Mouse (Mus musculus) G1E-ER4 (cell line): ENCODE data around the gene Nos3. TPM values are rescaled to one million over a fixed set of nuclear protein-coding genes. Genes with fewer than 3 reads are reported as not detected.

Experiments used
- GATA1 ChIP-seq: IDR thresholded peaks from one replicate; pipeline ENCODE4 v1.8.0; 2012; ENCODE audit warnings: low read length, inconsistent platforms
- polyA plus RNA-seq: library from polyadenylated mRNA; stranded (reverse); fragments of >175 nt; gene quantifications from 2 replicates; pipeline ENCODE4 v1.2.3, GENCODE M21; 2012

Nos3 gene
- polyA plus RNA-seq, 1 experiment: 0.06 TPM

- no peak for TF ChIP-seq GATA1
Observed at GRCm38 (mm10) chr5:24356764-24357163, 7.8 kb upstream of the Nos3 start.

GRCm38 (mm10) chr5:24357461-24357860, 7.1 kb upstream of the Nos3 start:
- TF ChIP-seq GATA1: no peak

- TF ChIP-seq GATA1: no peak
Observed at GRCm38 (mm10) chr5:24360792-24361454, 3.7 kb upstream of the Nos3 start.

- no peak for TF ChIP-seq GATA1
Observed at GRCm38 (mm10) chr5:24363467-24363866, 1.1 kb upstream of the Nos3 start.

GRCm38 (mm10) chr5:24364061-24364460, 549 bp upstream of the Nos3 start:
- no peak for TF ChIP-seq GATA1

GRCm38 (mm10) chr5:24364963-24365362, 353 bp downstream of the Nos3 start:
- no peak for TF ChIP-seq GATA1

GRCm38 (mm10) chr5:24365528-24365927, 918 bp downstream of the Nos3 start:
- no peak for TF ChIP-seq GATA1

GRCm38 (mm10) chr5:24366426-24366825, 1.8 kb downstream of the Nos3 start:
- TF ChIP-seq GATA1: no peak

GRCm38 (mm10) chr5:24369767-24370166, 5.2 kb downstream of the Nos3 start:
- no peak for TF ChIP-seq GATA1

- TF ChIP-seq GATA1: no peak
Observed at GRCm38 (mm10) chr5:24373807-24374206, 9.2 kb downstream of the Nos3 start.

GRCm38 (mm10) chr5:24374216-24374615, 9.6 kb downstream of the Nos3 start:
- no peak for TF ChIP-seq GATA1

- no peak for TF ChIP-seq GATA1
Observed at GRCm38 (mm10) chr5:24374666-24375328, 10.2 kb downstream of the Nos3 start.

GRCm38 (mm10) chr5:24378700-24379099, 14.1 kb downstream of the Nos3 start:
- TF ChIP-seq GATA1: no peak

GRCm38 (mm10) chr5:24379501-24379900, 14.9 kb downstream of the Nos3 start:
- no peak for TF ChIP-seq GATA1

- no peak for TF ChIP-seq GATA1
Observed at GRCm38 (mm10) chr5:24380499-24380898, 15.9 kb downstream of the Nos3 start.

- TF ChIP-seq GATA1: no peak
Observed at GRCm38 (mm10) chr5:24381486-24381885, 16.9 kb downstream of the Nos3 start.

GRCm38 (mm10) chr5:24381988-24382387, 17.4 kb downstream of the Nos3 start:
- no peak for TF ChIP-seq GATA1
